Mouse (Mus musculus): ENCODE data around the gene Rbfox1.

DNA sequence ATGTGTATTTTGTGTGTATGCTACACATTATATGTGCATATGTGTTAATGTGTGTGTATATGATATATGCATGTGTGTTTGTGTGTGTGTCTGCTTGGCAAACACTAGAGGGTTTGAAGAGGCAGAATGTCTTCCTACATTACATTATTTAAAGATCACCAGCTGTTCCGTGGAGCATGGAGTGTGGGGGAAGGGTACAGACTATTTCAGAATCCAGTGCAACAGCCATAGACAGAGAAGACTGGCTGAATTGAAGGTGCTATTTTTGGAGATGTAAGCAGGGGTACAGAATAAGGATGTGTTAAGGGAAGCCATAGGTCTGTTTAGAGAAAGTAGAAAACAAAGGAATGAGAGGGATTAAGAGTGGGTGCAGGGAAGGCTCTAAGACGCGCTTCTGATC, 869.7 kb downstream of the Rbfox1 start:
- no peak for TF ChIP-seq SIN3A (IDR thresholded peaks at IDR 0.05; ENCODE audit: low read length)
- TF ChIP-seq CTCF (IDR thresholded peaks at IDR 0.05 in 2 of 3, conservative IDR thresholded peaks at IDR 0.05 in 1 of 3; ENCODE audit: control insufficient read depth in 1 of 3, insufficient read depth in 1 of 3, low read depth in 2 of 3, low read length in 3 of 3, poor library complexity in 1 of 3, severe bottlenecking in 1 of 3) = no peak
- no peak for TF ChIP-seq POLR2A (IDR thresholded peaks at IDR 0.05; ENCODE audit: control insufficient read depth in 1 of 2, insufficient read depth in 1 of 2, low read depth in 1 of 2, low read length in 2 of 2, poor library complexity in 1 of 2)
- TF ChIP-seq TCF12 (IDR thresholded peaks at IDR 0.05; ENCODE audit: low read depth, low read length) = no peak
- no peak for TF ChIP-seq GABPA (IDR thresholded peaks at IDR 0.05; ENCODE audit: low read depth, low read length)
- no peak for TF ChIP-seq GATA1 (IDR thresholded peaks at IDR 0.05; ENCODE audit: low read depth, low read length)
- no peak for TF ChIP-seq CHD1 (IDR thresholded peaks at IDR 0.05; ENCODE audit: low read depth, low read length)
- no peak for TF ChIP-seq SMC3 (IDR thresholded peaks at IDR 0.05; ENCODE audit: low read depth, low read length)
- no peak for TF ChIP-seq TAL1 (IDR thresholded peaks at IDR 0.05; ENCODE audit: low read length)
- no peak for TF ChIP-seq ZC3H11A (IDR thresholded peaks at IDR 0.05; ENCODE audit: low read depth, low read length)
- no peak for TF ChIP-seq MYC (IDR thresholded peaks at IDR 0.05; ENCODE audit: low read depth, low read length)
- TF ChIP-seq ZMIZ1 (IDR thresholded peaks at IDR 0.05; ENCODE audit: low read depth, low read length) = no peak
- no peak for TF ChIP-seq MAFK (IDR thresholded peaks at IDR 0.05; ENCODE audit: borderline replicate concordance, low read depth, low read length)
- no peak for TF ChIP-seq NRF1 (IDR thresholded peaks at IDR 0.05; ENCODE audit: insufficient read depth, low read depth, low read length, poor library complexity, severe bottlenecking)
